Mouse (Mus musculus) midbrain, embryonic 12.5 days (tissue): ENCODE measurements around the gene Ntrk3. TPM values are rescaled to one million over a fixed set of nuclear protein-coding genes. Genes with fewer than 3 reads are reported as not detected.

Experiments
- ATAC-seq: fragments of 200-750 bp; cut with Nextera tagmentation; 2 replicates; pipeline ENCODE4 v1.8.0; 2017; ENCODE audit warnings: low read depth, moderate TSS enrichment, moderate library complexity; ENCODE audit not compliant: low FRiP score
- H3K27ac ChIP-seq: fragments of 300-500 bp; sonication (generic); replicated peaks from 2 replicates; pipeline ENCODE4 v1.5.1; 2016; ENCODE audit warnings: mild to moderate bottlenecking
- H3K27me3 ChIP-seq: fragments of 300-500 bp; sonication (generic); 2 replicates; pipeline ENCODE4 v1.6.1; 2016; ENCODE audit warnings: mild to moderate bottlenecking
- H3K36me3 ChIP-seq: fragments of 300-500 bp; sonication (generic); 2 replicates; pipeline ENCODE4 v1.6.1; 2016
- H3K4me1 ChIP-seq: fragments of 300-500 bp; sonication (generic); 2 replicates; pipeline ENCODE4 v1.6.1; 2016
- H3K4me2 ChIP-seq: fragments of 300-500 bp; sonication (generic); replicated peaks from 2 replicates; pipeline ENCODE4 v1.6.1; 2016; ENCODE audit warnings: mild to moderate bottlenecking, moderate library complexity
- H3K4me3 ChIP-seq: fragments of 300-500 bp; sonication (generic); 2 replicates; pipeline ENCODE4 v1.5.1; 2016; ENCODE audit warnings: mild to moderate bottlenecking
- H3K9ac ChIP-seq: fragments of 300-500 bp; sonication (generic); replicated peaks from 2 replicates; pipeline ENCODE4 v1.6.1; 2016; ENCODE audit warnings: mild to moderate bottlenecking, moderate library complexity
- H3K9me3 ChIP-seq: fragments of 300-500 bp; sonication (generic); 2 replicates; pipeline ENCODE4 v1.6.1; 2016; ENCODE audit warnings: mild to moderate bottlenecking
- WGBS: fragments of 180-500 bp; shearing (Covaris S2); methylation state at CpG from one replicate; pipeline ENCODE4 v1.1.7; 2016; 5-methylcytosine and 5-hydroxymethylcytosine counted together
- polyA plus RNA-seq: library from polyadenylated mRNA; unstranded; fragments of >200 nt; fragmentation: Nextera tagmentation; extraction: Ambion mirVana; gene quantifications from 2 replicates; pipeline ENCODE4 v1.2.1, GENCODE M21; 2016

Ntrk3 gene
- polyA plus RNA-seq, 1 experiment from 2014 or later = 9.3 TPM

GRCm38 (mm10) chr7:78571196-78571595, 166.6 kb downstream of the Ntrk3 start:
- Histone ChIP-seq H3K27ac (no peak overlapping the region), H3K36me3 (no peaks in the 10 kb centered on the region)
- 66% methylated on average over 2 of the region's 2 CpGs for WGBS

GRCm38 (mm10) chr7:78569255-78569618, 168.6 kb downstream of the Ntrk3 start:
- no peak overlapping the region for H3K27ac ChIP-seq
- H3K4me2 ChIP-seq = peak overlapping the region; percentile 44
- ATAC-seq = no peak
- peaks cover 20% of the 10 kb centered on the region for H3K27me3 ChIP-seq
- H3K4me1 ChIP-seq = peaks cover 9% of the 10 kb centered on the region
- WGBS = 5% methylated on average over 5 of the region's 5 CpGs
- peak overlapping the region; percentile 12; the same call in 1 of the 2 replicates for H3K4me3 ChIP-seq
- H3K9ac ChIP-seq = no peak overlapping the region
- no peaks in the 10 kb centered on the region for H3K9me3 ChIP-seq
- H3K36me3 ChIP-seq = no peaks in the 10 kb centered on the region

More at GRCm38 (mm10) chr7:78571196-78571595, 166.6 kb downstream of the Ntrk3 start:
- Histone ChIP-seq H3K4me1 (peaks cover 19% of the 10 kb centered on the region), H3K4me3 (no peak overlapping the region), H3K9ac (no peak overlapping the region), H3K4me2 (no peak overlapping the region), H3K9me3 (no peaks in the 10 kb centered on the region), H3K27me3 (peaks cover 38% of the 10 kb centered on the region)
- ATAC-seq = no peak

DNA sequence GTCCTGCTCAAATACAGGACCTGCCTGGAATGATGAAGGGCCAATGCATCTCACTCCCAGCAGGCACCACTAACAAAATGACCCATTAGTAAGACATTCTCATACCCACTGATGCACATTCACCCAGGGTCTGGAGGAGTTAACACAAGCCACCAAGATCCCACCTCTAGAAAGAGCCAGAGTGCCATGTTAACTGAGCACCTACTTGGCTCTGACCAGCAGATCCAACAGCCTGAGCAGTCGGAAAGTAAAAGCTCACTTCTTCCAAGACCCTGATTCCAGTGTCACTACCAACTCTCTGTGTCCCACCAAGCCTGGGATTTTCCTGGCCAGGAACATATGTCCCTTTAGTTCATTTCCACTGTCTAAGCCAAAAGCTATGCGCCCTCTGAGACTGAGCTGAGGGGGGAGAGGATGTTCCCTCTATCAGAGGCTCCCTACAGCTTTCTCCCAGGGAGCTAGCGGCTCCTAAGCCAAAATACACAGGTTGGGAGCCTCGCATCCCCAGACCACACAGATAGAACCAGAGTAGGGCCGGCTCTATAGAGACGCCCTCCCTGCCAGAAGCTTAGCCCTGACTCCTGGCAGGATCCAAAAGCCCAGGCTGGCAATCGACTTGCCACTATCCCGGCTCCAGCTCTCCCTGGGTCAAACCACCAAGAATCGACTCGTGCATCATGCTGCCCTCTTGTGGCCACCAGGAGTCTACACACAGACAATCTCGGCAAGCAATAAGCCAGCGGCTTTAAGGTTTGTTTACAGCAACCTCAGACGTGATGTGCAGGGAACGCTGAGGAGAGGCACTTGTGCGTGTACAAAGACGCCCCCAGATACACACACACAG, 169.2 kb downstream of the Ntrk3 start:
- H3K4me1 ChIP-seq = peaks cover 9% of the 10 kb centered on the region
- H3K9me3 ChIP-seq = no peaks in the 10 kb centered on the region
- H3K36me3 ChIP-seq = no peaks in the 10 kb centered on the region
- peaks cover 14% of the 10 kb centered on the region; the same call in 1 of the 2 replicates for H3K27me3 ChIP-seq
- H3K27ac ChIP-seq = no peak overlapping the region
- 14% methylated on average over 16 of the region's 16 CpGs for WGBS
- peak overlapping the region; percentile 44 for H3K4me2 ChIP-seq
- no peak overlapping the region for H3K9ac ChIP-seq
- H3K4me3 ChIP-seq = peak overlapping the region; percentile 12; the same call in 1 of the 2 replicates
- ATAC-seq = peak; percentile 73

- Histone ChIP-seq H3K9ac (no peak overlapping the region), H3K27me3 (peaks cover 12% of the 10 kb centered on the region; the same call in 1 of the 2 replicates), H3K4me3 (no peak overlapping the region), H3K4me2 (no peak overlapping the region), H3K9me3 (no peaks in the 10 kb centered on the region), H3K4me1 (peaks cover 9% of the 10 kb centered on the region), H3K27ac (no peak overlapping the region), H3K36me3 (no peaks in the 10 kb centered on the region)
- no peak for ATAC-seq
- WGBS = 56% methylated on average over 3 of the region's 3 CpGs
These were observed 171.2 kb downstream of the Ntrk3 start for GRCm38 (mm10) chr7:78566617-78567016.

DNA sequence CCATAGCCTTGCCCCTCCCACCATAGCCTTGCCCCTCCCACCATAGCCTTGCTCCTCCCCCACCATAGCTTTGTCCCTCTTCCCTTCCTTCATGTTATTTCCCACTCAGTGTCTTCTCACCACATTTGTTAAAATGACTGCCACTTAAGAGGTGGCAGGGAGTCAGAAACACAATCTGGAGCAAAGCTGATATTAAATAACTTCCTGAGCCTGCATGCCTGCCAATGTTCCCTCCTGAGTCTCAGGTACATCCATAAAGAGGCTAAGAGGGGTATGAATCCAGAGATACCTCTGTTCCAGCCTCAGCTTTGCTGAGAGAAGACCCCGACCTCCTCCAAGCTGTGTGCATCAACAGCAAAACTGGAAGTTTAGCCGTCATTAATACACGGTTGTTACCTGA, 172.4 kb downstream of the Ntrk3 start:
- Histone ChIP-seq H3K27ac (no peak overlapping the region), H3K4me1 (peaks cover 9% of the 10 kb centered on the region), H3K27me3 (peaks cover 12% of the 10 kb centered on the region; the same call in 1 of the 2 replicates), H3K4me2 (no peak overlapping the region), H3K9ac (no peak overlapping the region), H3K36me3 (no peaks in the 10 kb centered on the region), H3K9me3 (no peaks in the 10 kb centered on the region), H3K4me3 (no peak overlapping the region)
- no peak for ATAC-seq
- WGBS = 93% methylated on average over 3 of the region's 3 CpGs

DNA sequence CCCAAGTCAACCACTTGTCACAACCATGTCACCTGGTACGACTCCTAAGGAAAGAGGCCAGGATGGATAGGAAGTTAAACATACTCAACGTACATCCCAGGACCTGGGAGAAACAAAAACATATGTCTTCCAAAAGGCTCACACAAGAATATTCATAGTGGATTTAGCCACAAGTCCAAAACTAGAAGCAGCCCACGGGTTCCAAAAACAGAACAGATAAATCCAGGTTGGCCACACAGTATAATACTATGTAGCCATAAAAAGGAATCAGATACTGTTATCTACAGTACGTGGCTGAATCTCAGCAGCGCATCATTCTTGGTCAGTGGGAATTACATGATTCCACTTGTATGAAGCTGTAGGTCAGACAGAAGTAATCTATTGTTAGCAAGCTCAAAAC, 179.3 kb downstream of the Ntrk3 start:
- H3K4me1 ChIP-seq = no peaks in the 10 kb centered on the region
- no peak overlapping the region for H3K4me2 ChIP-seq
- H3K9ac ChIP-seq = no peak overlapping the region
- no peak for ATAC-seq
- no peak overlapping the region for H3K4me3 ChIP-seq
- 88% methylated on average over 5 of the region's 5 CpGs for WGBS
- no peaks in the 10 kb centered on the region for H3K36me3 ChIP-seq
- no peak overlapping the region for H3K27ac ChIP-seq
- no peaks in the 10 kb centered on the region for H3K27me3 ChIP-seq
- H3K9me3 ChIP-seq = no peaks in the 10 kb centered on the region

- Histone ChIP-seq H3K4me1 (no peaks in the 10 kb centered on the region), H3K36me3 (no peaks in the 10 kb centered on the region), H3K9ac (no peak overlapping the region), H3K27ac (no peak overlapping the region), H3K27me3 (no peaks in the 10 kb centered on the region), H3K9me3 (no peaks in the 10 kb centered on the region), H3K4me3 (no peak overlapping the region), H3K4me2 (no peak overlapping the region)
- ATAC-seq = no peak
- 82% methylated on average over 5 of the region's 5 CpGs for WGBS
These were observed 182.3 kb downstream of the Ntrk3 start for GRCm38 (mm10) chr7:78555532-78555931.

DNA sequence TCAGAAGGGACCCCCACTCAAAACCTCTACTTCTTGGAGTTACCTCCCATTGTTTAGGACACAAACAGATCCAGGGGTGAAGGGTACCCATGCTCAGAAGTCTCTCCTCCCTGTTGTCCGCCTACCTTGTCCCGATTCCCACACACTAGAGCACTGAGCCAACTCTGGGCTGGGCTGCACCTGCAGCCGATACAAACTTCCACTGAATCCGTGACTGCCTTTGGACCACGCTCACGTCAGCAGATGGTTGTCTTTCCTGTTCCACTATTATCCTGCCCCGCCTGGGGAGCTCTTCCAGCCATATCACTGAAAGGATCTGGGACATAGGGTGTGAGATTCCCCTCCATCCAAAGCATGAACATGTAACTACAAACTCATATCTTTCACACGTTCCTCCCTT, 188.4 kb downstream of the Ntrk3 start:
- H3K9me3 ChIP-seq = no peaks in the 10 kb centered on the region
- WGBS = 84% methylated on average over 8 of the region's 8 CpGs

DNA sequence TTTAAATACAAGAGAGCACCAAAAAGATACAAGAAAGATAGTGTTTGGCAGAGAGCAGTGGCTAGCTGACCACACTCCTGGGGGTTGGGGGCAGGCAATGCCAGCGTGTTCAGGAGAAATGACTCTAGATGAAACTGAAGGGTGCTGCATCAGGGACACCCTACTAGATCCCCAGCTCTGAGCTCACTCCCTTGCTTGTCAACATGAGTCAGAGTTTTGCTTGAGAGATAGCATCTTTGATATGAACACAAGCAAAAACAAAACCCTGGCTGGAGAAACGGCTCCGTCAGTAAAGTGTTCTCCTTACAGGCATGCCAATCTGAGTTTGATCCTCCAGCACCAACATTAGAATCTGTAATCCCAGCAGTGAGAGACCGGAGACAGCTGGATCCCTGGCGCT, 189.1 kb downstream of the Ntrk3 start:
- ATAC-seq = no peak
- WGBS = 90% methylated on average over 5 of the region's 5 CpGs
- Histone ChIP-seq H3K9me3 (no peaks in the 10 kb centered on the region), H3K27ac (no peak overlapping the region), H3K9ac (no peak overlapping the region), H3K36me3 (no peaks in the 10 kb centered on the region), H3K4me1 (peaks cover 5% of the 10 kb centered on the region; the same call in 1 of the 2 replicates), H3K4me3 (no peak overlapping the region), H3K4me2 (no peak overlapping the region), H3K27me3 (no peaks in the 10 kb centered on the region)

More for the DNA sequence above, 188.4 kb downstream of the Ntrk3 start:
- no peaks in the 10 kb centered on the region for H3K27me3 ChIP-seq
- H3K36me3 ChIP-seq = no peaks in the 10 kb centered on the region
- H3K4me3 ChIP-seq = no peak overlapping the region
- no peak overlapping the region for H3K9ac ChIP-seq
- peaks cover 5% of the 10 kb centered on the region; the same call in 1 of the 2 replicates for H3K4me1 ChIP-seq
- H3K4me2 ChIP-seq = no peak overlapping the region
- ATAC-seq = no peak
- H3K27ac ChIP-seq = no peak overlapping the region

GRCm38 (mm10) chr7:78546551-78546950, 191.3 kb downstream of the Ntrk3 start:
- Histone ChIP-seq H3K27ac (no peak overlapping the region), H3K27me3 (no peaks in the 10 kb centered on the region), H3K4me2 (no peak overlapping the region), H3K4me1 (peaks cover 5% of the 10 kb centered on the region; the same call in 1 of the 2 replicates), H3K36me3 (no peaks in the 10 kb centered on the region), H3K9ac (no peak overlapping the region), H3K4me3 (no peak overlapping the region), H3K9me3 (no peaks in the 10 kb centered on the region)
- 55% methylated on average over 10 of the region's 10 CpGs for WGBS
- peak; percentile 67 for ATAC-seq

DNA sequence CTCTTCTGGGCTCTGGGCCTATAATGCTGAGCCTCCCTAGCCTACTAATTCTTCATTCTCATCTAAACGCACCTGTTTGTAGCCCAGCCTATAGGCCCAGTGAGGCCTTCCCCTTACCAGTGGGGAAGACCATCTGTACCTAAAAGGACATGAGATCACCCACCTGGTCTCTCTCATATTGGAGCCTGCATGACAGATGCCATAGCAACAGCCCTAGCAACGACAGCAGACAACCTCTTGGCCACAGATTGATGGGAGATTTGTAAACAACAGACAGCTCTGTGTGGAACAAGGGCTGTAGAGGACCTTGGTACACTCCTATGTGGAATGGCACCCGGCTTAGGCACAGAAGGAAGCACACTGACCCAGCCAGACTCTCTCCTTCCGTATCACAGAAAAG, 195.3 kb downstream of the Ntrk3 start:
- 80% methylated on average over 4 of the region's 4 CpGs for WGBS
- Histone ChIP-seq H3K4me1 (peaks cover 5% of the 10 kb centered on the region; the same call in 1 of the 2 replicates), H3K9me3 (no peaks in the 10 kb centered on the region), H3K4me3 (no peak overlapping the region), H3K27ac (no peak overlapping the region), H3K4me2 (no peak overlapping the region), H3K36me3 (no peaks in the 10 kb centered on the region), H3K9ac (no peak overlapping the region), H3K27me3 (no peaks in the 10 kb centered on the region; the same call in 1 of the 2 replicates)
- no peak for ATAC-seq

DNA sequence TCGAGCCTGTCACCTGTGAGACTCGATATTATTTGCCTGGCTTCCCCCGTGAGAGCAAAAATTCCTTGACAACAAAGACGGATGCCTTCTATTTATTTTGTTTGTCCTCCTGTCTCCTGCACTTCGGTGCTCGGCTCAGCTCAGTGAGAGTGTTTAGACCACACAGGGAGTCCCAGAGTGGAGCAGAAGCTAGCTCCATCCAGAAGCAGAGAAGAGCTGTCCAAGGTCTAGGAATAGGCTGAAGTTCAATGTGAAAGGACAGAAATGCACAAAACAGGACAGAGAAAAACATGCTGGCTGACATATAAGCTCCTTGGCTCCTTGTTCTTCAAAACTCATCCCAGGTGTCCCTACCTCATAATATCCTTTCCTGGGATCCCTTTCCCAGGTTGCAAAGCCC, 207.5 kb downstream of the Ntrk3 start:
- H3K4me2 ChIP-seq = no peak overlapping the region
- no peak overlapping the region for H3K9ac ChIP-seq
- no peak for ATAC-seq
- H3K9me3 ChIP-seq = no peaks in the 10 kb centered on the region
- no peak overlapping the region for H3K4me3 ChIP-seq
- WGBS = 48% methylated on average over 6 of the region's 6 CpGs
- H3K27me3 ChIP-seq = no peaks in the 10 kb centered on the region
- H3K4me1 ChIP-seq = no peaks in the 10 kb centered on the region; the same call in 1 of the 2 replicates
- no peak overlapping the region for H3K27ac ChIP-seq
- no peaks in the 10 kb centered on the region for H3K36me3 ChIP-seq
